Mouse (Mus musculus) kidney, adult 9 months (tissue): ENCODE results near the gene Zfp691.

ENCODE experiments used
- DNase-seq: peaks from one replicate; pipeline ENCODE4 v3.0.0; 2022

The Zfp691 gene

DNA sequence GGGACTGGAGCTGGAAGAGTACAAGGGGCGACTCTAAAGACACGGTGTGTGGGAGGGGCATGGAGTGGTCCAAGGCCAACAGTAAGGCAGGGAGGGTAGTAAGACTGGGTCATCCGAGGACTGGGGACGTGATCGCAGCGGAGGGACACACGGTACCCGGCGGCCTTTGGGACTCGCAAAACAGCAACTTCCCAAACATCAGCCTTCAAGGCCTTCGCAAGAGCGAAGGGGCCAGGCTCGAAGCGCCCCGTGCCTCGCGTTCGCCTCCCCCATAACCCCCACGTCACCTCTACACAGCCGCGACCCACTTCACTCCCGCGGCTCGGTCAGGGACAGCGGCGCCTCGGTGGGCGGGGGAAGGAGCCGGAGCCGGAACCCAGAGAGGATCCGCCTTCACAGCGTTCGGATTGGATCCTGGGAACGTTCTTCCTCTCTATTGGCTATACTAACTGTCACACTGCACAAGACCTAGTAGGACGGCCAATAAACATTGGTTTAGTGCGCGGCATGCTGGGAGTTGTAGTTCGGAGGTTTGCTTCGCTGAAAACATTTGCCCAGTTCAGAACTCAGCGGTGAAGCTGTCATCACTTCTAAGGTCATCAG is at the start of gene Zfp691:
Gene Zfp691 (minus strand): TSS at position 345 of the 603 bp plus-strand sequence.
- DNase-seq = peak; percentile 99

DNA sequence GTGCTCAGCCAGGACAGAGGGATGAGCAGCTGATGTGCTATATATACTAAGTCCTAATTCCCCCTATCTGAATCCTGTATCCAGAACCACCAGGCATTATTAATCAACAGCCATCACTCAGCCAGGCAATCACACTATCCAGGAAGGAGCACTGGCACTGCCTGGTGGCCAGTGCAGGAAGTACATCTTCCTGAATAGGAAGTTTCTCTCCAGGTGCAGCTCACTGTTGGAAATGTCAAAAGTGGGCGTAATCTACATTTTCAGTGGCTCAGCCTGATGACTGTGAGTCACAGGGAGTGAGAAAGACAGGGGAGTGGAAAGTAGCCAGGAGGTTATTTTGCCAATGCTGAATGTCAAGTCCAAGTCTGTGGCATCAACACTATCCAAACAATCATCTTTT is 49.7 kb upstream of the Zfp691 start:
- peak; percentile 59 for DNase-seq

DNA sequence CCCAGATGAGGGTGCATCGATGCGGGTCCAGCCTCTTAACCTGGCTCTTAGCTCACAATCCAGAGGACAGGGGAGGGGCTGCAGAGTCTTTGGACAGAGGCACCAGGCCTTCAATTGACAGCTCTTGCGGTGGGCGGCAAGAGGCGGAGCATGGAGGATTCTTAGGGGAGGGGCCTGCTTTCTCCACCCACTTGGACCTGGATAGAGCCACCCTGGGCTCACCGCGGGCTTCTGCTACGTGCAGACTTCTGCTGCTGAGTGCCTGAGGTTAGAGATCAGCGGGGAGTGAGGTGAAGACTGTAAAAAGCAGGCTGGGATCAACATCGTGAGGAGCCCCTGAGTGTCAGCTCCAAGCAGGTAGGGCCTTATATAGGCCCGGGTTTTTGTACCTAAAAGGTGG is 44.2 kb upstream of the Zfp691 start, which contains the start of gene Tmem269:
Gene Tmem269 (minus strand): TSS at position 49 of the 400 bp plus-strand sequence.
- DNase-seq = no peak

DNA sequence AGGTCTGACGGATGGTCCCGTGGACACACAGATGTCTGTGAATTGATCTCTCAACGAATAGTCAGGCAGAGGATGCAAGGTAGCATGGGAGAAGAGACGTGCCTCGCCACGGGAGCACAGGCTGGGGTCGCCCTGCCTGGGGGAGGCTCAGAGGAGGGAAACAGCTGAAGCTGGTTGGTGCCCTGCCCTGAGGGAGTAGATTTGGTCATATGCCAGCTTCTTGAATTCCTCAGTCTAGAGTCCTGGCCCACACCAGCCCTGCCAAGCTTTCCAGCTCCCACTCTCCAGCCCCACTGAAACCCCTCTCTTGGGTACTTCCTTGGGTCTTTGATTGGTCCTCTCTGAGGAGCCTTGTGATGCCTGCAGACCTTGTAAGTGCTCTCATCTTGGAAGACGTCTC is 42.7 kb upstream of the Zfp691 start:
- no peak for DNase-seq

DNA sequence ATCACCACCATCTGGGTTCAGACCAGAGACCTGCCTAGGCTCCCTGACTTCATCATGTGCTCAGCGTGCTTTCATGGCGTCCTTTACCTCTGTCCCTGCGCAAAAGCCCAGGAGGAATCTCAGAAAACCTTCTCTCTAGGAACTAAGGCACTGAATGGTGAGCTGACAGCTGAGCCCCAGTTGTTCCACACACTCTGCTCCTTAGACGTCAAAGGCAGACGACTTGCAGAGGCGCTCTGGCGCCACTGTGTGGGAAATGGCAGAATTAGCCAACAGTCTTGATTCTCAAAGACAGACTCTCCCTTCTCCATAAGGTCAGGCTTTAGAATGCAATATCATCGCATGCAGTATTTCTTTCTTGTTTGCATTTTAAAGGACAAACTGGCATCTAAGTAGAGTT is 30.7 kb upstream of the Zfp691 start:
- DNase-seq = peak; percentile 60

DNA sequence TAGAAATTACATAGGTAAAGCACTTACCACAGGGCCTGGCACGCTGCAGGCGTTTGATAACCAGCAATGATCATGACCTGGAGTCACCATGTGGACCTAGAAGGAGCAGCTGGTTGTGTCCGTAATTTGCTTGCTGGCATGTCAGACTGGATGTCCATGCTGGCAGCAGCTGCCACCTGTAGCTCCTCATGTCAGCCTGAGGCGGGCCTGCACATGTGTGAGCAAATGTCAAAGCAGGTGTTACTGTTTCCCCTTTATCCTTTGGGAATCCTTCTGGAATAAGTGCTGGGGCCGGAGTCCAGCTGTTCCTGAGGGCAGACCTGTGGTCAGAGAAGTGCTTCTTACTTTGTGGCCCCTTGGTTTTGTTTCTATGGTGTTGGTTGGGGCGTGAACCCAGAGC is 24.1 kb upstream of the Zfp691 start:
- DNase-seq = no peak

DNA sequence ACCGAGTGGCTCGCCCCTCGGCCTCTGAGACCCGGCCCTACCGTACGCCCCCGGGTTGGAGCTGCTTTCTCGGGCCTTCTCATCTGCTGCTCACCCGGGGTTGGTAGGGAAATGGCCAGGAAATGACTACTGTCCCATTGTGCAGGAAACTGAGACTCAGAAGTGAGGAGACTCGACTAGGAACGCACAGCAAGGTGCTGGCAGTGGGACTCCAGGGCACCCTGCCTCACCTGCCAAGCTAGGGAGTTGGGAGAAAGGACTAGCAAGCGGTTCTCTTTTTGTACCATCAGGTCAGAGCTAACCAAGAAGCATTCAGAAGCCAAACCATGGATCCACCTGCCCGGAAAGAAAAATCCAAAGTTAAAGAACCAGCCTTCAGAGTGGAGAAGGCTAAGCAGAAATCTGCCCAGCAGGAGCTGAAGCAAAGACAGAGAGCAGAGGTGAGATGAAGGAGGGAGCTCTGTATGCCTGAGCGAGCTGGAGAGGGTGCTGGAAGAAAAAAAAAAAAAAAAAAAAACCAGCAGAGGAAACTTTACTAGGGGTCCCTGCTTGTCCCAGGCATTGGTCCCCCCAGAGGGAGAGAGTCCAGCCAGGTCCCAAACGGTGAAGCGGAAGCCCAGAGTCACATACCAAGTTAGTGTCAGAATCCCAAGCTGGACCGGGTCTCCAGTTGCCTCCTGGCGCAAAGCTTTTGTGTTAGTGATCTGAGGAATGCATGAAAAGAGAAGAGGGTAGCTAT is 21.8 kb upstream of the Zfp691 start:
- no peak for DNase-seq

DNA sequence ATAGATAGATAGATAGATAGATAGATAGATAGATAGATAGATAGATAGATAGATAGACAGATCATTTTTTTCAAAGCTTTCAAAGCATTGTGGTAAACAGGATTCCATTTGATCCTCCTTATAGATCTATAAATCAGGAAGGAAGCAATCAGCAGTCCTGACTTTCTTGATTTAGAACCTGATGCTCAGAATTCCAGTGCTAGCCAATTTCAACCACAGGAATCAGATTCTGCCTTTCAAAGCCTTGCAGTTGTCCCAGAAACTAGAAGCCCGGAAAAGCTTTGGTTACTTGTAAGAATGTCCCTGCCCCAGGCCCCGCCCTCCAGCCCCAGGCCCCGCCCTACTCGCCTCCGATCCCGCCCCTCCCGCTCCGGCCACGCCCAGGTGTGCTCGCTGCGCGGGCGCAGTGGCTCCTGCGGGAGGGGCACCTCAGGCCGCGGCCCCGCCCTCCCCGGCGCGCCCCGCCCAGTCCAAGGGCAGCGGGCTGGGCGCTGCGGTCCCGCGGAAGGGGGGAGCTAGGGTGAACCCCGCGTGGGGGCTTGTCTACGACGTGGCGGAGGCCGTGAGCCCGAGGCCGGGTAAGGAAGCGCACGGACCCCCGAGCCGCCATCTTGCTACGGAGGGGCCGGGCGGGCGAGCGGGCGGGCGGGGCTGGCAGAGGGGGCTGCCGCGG is 21.1 kb upstream of the Zfp691 start, which contains the start of gene Svbp:
Gene Svbp (plus strand): TSS at position 398 of the 673 bp plus-strand sequence.
- peak; percentile 83 for DNase-seq

DNA sequence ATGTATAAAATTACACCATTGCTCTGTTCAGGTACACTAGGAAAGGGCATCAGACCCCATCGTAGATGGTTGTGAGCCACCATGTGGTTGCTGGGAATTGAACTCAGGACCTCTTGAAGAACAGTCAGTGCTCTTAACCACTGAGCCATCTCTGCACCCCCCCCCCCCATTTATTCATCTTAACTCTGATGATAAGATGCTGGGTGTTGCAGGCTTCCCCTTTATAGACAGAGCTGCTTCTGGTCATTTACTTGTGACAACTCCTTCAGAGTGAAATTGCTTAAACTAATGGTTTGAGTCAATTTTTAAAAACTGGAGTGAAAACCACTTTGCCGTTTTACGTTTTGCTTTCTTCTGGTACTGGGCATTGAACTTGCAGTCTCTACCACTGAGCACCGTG is 18.8 kb upstream of the Zfp691 start:
- DNase-seq = no peak

DNA sequence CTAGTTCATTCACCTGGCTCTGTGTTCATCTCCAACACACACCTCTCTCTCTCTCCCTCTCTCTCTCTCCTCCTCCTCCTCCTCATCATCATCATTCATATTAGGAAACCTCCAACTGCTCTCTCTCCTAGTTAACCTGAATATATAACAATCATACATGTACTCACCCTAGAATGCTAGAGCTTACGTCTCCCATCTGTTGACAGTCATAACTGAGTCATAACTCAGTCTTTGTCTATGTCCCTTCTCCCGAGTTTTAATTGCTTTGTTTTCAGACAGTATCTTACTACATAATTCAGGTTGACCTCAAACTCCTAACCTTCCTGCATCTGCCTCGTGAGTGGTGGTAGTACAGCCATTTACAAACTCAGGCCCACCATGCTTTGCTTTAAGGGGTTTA is 17.3 kb upstream of the Zfp691 start:
- DNase-seq = no peak

DNA sequence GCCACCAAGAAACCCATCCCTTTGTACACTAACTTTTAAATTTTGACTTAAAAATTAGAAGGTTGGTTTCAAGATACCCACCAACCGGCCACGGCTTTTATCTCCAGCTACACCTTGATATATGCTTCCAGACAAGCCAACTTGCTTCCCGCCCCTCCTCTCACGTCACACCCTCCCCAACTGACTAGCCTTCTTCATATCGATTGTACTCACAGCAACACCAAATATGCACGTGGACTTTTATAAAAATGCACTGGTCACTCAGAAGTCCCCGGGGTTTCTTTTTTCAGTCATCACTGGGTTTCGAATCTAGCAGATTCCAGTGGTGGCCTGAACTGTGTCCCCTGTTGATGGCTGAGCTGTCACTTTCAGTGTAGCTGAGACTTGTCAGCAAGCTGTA is 16.6 kb upstream of the Zfp691 start:
- no peak for DNase-seq

DNA sequence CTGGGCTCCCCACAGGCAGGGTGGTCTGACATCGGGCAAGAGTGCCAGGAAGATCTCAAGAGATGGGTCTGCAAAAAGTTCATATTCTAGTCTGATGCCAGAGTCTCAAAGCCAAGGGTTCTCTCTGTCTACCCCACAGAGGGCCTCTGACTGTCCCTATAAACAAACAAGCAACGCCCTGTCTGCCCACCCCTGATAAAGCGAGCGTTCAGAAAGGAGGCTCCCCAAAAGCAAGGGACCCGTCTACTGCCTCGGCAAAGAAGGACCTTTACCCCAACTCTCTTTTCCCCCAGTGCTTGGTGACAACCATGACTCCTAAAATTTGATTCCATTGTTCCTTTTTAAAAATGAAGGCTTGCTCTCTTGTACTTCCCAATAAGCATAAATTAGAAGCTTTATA is 15.9 kb upstream of the Zfp691 start, which contains the start of gene Ermap:
Gene Ermap (minus strand): TSS at position 148 of the 400 bp plus-strand sequence.
- no peak for DNase-seq

DNA sequence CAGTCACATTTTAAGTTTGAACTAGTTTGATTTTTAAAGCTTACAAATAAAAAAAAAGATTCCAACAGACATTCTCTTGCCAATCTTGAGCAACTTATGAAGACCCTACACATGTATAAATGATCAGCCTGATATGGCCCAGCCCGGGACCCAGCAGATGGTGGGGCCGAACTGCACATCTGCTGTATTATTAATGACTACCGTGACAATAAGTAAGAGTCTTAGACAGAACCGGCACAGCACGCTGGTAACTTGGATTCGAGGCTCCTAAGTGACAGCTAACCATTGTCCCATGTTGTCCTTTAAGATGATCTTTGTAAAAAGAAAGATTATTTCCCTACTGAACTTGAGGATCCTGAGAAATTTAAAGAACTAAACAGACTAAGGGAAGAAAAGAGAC is 15.4 kb upstream of the Zfp691 start:
- no peak for DNase-seq

DNA sequence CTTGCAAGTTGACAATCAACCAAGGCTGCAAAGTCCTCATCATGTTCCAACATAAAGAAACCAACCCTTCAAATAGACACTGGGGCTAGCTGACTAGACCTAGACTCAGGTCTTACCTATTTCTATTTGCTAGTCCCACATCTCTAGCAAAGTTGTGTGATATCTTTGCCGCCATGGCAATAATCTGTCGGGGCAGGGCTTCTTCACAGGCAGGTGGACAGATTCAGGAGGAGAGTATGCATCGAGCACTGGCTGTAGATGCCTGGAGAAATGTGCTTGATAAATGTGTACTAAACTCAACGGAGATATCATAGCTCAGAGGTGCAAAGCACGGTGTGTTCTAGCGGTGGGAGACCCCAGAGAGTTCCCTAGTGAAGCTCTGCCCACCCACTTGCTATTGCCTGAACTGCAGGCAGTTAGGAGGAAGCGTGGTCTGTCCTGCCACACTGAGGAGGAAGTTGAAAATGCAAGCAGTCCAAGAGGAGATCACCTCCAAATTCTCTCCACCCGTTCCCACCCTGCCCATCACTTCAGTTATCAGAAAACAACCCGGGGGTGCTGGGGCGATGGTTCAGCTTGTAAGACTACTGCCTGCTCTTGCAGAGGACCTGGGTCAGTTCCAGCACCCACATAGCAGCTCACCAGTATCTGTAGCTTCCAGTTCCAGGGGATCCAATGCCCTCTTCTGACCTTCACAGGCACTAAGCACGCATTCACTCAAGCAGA is 14.2 kb upstream of the Zfp691 start:
- DNase-seq = no peak

DNA sequence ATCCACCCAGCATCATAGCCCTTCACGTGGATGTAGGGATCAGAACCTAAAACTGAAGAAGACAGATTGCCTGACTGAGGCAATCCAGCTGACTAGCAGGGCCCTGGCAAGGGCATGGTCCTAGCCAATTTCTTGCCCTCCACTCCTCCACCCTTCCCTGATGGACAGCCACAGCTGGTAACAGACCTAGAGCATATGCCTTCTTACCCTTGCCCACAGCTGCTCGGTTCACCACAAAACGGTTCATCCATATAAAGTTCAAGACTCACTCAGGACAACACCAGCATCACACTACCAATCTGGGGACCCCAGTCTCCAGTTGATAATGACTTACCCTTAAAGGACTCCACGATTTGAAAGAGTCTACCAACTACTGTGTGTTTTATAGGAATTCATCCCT is 11.8 kb upstream of the Zfp691 start:
- no peak for DNase-seq

DNA sequence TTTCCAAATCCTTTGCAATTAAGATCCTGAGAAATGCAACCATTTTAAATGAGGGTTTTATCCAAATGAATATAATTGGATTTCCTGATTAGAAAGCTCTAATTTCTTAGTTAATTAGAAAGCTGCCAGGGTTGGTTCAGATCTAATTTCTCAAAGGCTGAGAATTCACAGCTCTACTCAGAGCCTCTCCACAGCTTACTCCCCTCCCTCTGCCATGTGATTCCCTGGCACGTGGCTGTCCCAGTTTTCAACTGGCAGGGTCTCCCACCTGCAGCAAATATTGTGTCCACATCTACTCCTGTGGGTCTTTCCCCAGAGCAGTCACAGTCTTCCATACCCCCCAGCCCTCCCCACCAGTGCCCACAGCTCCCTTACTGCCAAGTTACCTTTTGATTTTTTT is 9.5 kb upstream of the Zfp691 start:
- DNase-seq = no peak

DNA sequence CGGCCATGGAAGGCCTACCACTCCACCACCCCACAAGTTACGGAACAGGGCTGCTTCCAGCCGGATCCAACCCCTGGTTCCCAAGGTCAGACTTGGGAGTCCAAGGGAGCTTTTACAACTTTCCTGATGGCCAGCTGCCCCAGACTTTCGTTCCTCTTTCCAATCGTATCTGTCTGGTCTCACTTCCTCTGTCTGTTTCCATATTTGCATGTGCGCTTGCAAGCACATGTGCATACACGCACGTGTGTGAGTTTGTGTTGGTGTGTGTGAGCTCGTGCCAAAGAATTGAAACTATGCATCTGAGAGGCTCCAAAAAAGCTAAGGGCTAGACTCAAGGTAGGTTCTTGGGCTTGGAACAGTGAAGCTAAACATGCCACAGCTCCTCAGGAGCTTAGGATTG is 7.5 kb upstream of the Zfp691 start:
- no peak for DNase-seq

DNA sequence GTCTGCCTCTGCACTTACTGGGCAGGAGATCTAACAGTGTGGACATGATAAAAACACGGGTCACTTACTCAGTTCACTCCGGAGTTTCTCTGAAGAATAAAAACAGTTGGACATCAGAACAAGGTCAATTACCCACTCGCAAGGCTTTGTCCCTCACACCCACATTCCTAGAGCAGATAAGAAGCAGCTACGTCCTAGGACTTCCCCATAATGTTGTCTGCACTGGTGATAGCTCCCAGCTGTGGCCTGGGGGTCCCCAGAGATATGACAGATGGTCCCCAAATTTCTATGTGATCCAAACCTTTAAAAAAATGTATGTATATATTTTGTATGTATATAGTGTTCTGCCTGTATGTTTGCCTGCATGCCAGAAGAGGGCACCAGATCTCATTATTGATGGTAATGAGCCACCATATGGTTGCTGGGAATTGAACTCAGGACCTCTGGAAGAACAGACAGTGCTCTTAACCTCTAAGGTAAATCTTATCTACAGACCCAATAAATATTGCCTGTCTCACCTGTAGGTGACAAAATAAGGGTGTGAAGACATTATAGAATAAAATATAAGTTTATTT is 6.2 kb upstream of the Zfp691 start:
- no peak for DNase-seq

DNA sequence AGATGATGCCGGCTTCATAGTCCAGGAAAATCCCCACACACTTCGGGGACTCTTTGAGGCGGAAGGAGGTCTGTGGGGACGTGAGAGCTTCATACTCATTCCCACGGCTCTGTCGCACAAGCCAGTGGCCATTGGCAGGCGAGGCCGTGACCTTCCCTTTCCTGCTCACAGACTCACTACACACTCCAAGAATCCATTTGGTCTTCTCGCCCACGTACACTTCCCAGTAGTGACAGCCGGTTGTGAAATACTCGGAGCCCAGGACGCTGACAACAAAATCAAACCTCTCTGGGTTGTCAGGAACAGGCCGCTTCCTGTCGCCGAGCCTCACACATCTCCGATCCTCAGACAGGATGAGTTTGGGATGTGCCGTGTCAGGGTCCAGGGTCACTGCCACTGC is 4.3 kb upstream of the Zfp691 start:
- peak; percentile 33 for DNase-seq

DNA sequence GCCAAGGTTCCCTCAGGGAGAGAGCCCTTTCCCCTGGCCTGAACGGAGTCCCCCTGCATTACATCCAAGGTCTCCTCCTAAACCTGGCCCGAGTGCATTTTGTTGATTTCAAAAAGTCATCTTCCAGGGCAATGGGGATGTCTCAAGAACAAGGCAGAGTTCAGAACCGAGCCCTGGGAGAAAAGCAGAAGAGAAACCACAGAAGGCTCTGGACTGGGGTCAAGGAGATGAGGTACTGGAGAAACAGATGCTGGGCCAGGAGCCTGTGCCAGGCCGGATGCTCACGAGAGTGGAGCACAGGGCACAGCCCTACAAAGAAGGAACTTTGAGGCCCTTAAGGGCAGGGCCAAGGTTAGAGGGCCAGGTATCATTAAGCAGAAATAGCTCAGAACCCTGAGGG is 3.7 kb upstream of the Zfp691 start:
- DNase-seq = peak; percentile 22

DNA sequence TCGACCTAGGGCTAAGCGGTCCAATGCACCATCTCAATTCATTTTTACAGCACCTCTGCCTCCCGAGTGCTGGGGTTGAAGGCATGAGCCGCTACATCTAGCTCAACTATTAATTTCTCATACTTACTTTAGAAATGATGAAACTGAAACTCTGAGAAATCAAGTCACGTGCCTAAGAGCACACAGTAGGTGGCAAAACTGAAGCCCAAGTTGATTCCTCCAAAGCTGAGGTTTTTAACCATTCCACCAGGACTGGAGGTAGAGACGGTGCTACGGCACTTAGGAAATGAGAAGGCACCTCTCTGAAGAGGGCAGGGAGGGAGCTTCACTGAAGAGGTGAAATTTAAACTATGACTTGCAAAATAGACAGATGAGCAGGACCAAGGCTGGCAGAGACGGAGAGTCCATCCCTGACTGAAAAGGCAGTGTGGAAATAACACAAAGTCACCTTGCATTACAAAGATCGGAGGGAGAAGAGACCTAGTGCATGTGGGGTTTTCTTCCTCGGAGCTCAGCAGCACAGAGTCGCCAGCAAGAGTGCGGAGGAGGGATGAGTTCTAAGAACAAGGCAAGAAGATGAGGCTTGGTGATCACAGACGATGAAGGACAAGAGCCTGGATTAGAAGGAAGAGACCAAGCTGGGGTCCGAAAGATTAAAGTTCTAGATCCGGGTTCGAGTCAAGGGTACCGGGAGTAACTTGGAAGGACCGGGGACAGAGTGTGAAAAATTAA is 910 bp downstream of the Zfp691 start:
- no peak for DNase-seq

DNA sequence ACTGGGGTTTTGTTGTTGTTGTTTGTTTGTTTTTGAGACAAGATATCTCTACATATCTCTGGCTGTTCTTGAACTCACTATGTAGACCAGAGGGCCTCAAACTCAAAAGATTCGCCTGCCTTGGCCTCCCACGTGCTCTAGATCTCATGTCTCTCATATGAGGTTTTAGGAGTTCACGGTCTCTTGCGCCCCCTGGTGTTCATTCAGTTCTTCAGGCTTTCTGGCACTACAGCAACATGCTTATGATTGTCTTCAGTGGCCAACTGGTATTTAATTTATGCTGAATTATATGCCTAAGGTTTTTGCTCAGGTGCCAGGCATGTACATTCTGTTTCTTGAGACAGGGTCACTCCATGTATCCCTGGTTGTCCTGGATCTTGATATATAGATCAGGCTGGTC is 6.3 kb downstream of the Zfp691 start:
- DNase-seq = peak; percentile 89
